Mouse (Mus musculus) heart, postnatal 25 days (tissue): Measurements from ENCODE around the gene Lag3. TPM values are rescaled to one million over a fixed set of nuclear protein-coding genes. Genes with fewer than 3 reads are reported as not detected.
A peak's percentile ranks its signal among the peaks of the same experiment; 100 is the strongest.

ENCODE experiments used
- DNase-seq: peaks from one replicate; pipeline ENCODE4 v3.0.0; 2022; ENCODE audit warnings: low spot score
- intact Hi-C: fragments of 180-260 bp; cut with DNase I; formaldehyde crosslinking; loops from one replicate; pipeline ENCODE4 v1.15.1; 2025
- total RNA-seq, 2 experiments: library from RNA; stranded (reverse); gene quantifications; 2 replicates each; pipeline ENCODE4 v1.2.3; 2021

The Lag3 gene
- total RNA-seq, 2 experiments from 2014 or later, result 0.34 to 0.83 TPM

- no peak for DNase-seq
- intact Hi-C loops, result loop anchor here (2.0 kb wide), 1 partner anchor 39 kb away; no protein-coding TSS in a partner anchor
These were observed 47.7 kb downstream of the Lag3 start, which contains the start of gene Gpr162 for GRCm38 (mm10) chr6:124863658-124864298. Gene Gpr162, minus strand, starts transcription at chr6:124863983.

GRCm38 (mm10) chr6:124863125-124863657, 48.3 kb downstream of the Lag3 start:
- no peak for DNase-seq
- intact Hi-C loops, result loop anchor here (2.0 kb wide), 1 partner anchor 40 kb away; no protein-coding TSS in a partner anchor

GRCm38 (mm10) chr6:124862406-124863124, 48.9 kb downstream of the Lag3 start:
- DNase-seq, result no peak
- intact Hi-C loops, result loop anchor here (2.0 kb wide), 1 partner anchor 40 kb away; no protein-coding TSS in a partner anchor

GRCm38 (mm10) chr6:124861802-124862201, 49.7 kb downstream of the Lag3 start:
- intact Hi-C loops, result loop anchor here (2.0 kb wide), 1 partner anchor 41 kb away; no protein-coding TSS in a partner anchor
- DNase-seq, result no peak

GRCm38 (mm10) chr6:124861266-124861665, 50.2 kb downstream of the Lag3 start:
- DNase-seq, result no peak
- intact Hi-C loops, result no loop called here

- DNase-seq, result no peak
- intact Hi-C loops, result no loop called here
These were observed 51.0 kb downstream of the Lag3 start for GRCm38 (mm10) chr6:124860511-124860910.

GRCm38 (mm10) chr6:124859725-124860124, 51.8 kb downstream of the Lag3 start:
- intact Hi-C loops, result no loop called here
- DNase-seq, result peak; percentile 64

GRCm38 (mm10) chr6:124858561-124859318, 52.8 kb downstream of the Lag3 start:
- intact Hi-C loops, result no loop called here

GRCm38 (mm10) chr6:124857840-124858530, 53.5 kb downstream of the Lag3 start:
- no peak for DNase-seq
- intact Hi-C loops, result no loop called here

More at GRCm38 (mm10) chr6:124858561-124859318, 52.8 kb downstream of the Lag3 start:
- DNase-seq, result no peak

GRCm38 (mm10) chr6:124856916-124857839, 54.3 kb downstream of the Lag3 start, which contains the start of gene P3h3:
Gene P3h3, minus strand, starts transcription at chr6:124857752.
- peak; percentile 74 for DNase-seq
- intact Hi-C loops, result no loop called here

- intact Hi-C loops, result no loop called here
- DNase-seq, result no peak
These were observed 55.2 kb downstream of the Lag3 start for GRCm38 (mm10) chr6:124856321-124856720.

GRCm38 (mm10) chr6:124854647-124855046, 56.9 kb downstream of the Lag3 start:
- intact Hi-C loops, result no loop called here
- DNase-seq, result no peak

Other genes starting within 250 kb of the Lag3 start
- gene Lpcat3, start 248.7 kb downstream of the Lag3 start, total RNA-seq, result 10 to 100 TPM; 39.6 to 43.9 TPM
- gene Emg1, start 199.5 kb downstream of the Lag3 start, total RNA-seq, result 10 to 100 TPM; 72.5 to 75.1 TPM
- gene Phb2, start 199.4 kb downstream of the Lag3 start, total RNA-seq, result 100 to 1,000 TPM; 322 to 323 TPM
- 1 to 10 TPM; 4.7 TPM for gene Ptpn6, start 173.0 kb downstream of the Lag3 start, total RNA-seq
- 100 to 1,000 TPM; 274 to 277 TPM for gene Grcc10, start 170.3 kb downstream of the Lag3 start, total RNA-seq
- 1 to 10 TPM in 1 of 2 experiments, not detected in 1; 3.8 TPM for gene Gm45234, start 155.7 kb downstream of the Lag3 start, total RNA-seq
- gene Atn1, start 155.2 kb downstream of the Lag3 start, total RNA-seq, result 10 to 100 TPM; 37.0 to 39.7 TPM
- gene Eno2, start 142.0 kb downstream of the Lag3 start, total RNA-seq, result 1 to 10 TPM; 1.9 to 3.3 TPM
- not detected for gene Lrrc23, start 132.0 kb downstream of the Lag3 start, total RNA-seq
- 1 to 10 TPM; 2.9 to 3.3 TPM for gene Spsb2, start 103.0 kb downstream of the Lag3 start, total RNA-seq
- gene Tpi1, start 97.4 kb downstream of the Lag3 start, total RNA-seq, result 100 to 1,000 TPM; 837 to 904 TPM
- gene Usp5, start 82.2 kb downstream of the Lag3 start, total RNA-seq, result 10 to 100 TPM; 73.7 to 75.3 TPM
- gene Cdca3, start 82.2 kb downstream of the Lag3 start, total RNA-seq, result 1 to 10 TPM in 1 of 2 experiments, under 1 TPM in 1; 0.91 to 1.6 TPM
- gene Gnb3, start 71.4 kb downstream of the Lag3 start, total RNA-seq, result 1 to 10 TPM; 3.0 to 3.2 TPM
- gene P3h3, start 54.0 kb downstream of the Lag3 start, total RNA-seq, result 10 to 100 TPM; 12.3 to 13.5 TPM
- 1 to 10 TPM in 1 of 2 experiments, under 1 TPM in 1; 0.62 to 1.0 TPM for gene Gpr162, start 47.7 kb downstream of the Lag3 start, total RNA-seq
- gene Cd4, start 23.5 kb downstream of the Lag3 start, total RNA-seq, result 1 to 10 TPM in 1 of 2 experiments, under 1 TPM in 1; 0.73 to 1.3 TPM
- 100 to 1,000 TPM; 235 to 245 TPM for gene Ptms, start 8.4 kb upstream of the Lag3 start, total RNA-seq
- 100 to 1,000 TPM; 205 to 207 TPM for gene Mlf2, start 19.7 kb upstream of the Lag3 start, total RNA-seq
- gene Cops7a, start 53.8 kb upstream of the Lag3 start, total RNA-seq, result 10 to 100 TPM; 85.8 to 88.6 TPM
- gene Pianp, start 85.0 kb upstream of the Lag3 start, total RNA-seq, result 1 to 10 TPM in 1 of 2 experiments, under 1 TPM in 1; 0.49 to 1.1 TPM
- 10 to 100 TPM; 19.2 to 22.0 TPM for gene Zfp384, start 97.4 kb upstream of the Lag3 start, total RNA-seq
- 10 to 100 TPM; 35.0 to 35.6 TPM for gene Ing4, start 128.1 kb upstream of the Lag3 start, total RNA-seq
- gene Acrbp, start 138.0 kb upstream of the Lag3 start, total RNA-seq, result 1 to 10 TPM; 2.5 to 4.1 TPM
- gene Lpar5, start 156.2 kb upstream of the Lag3 start, total RNA-seq, result not detected
- 100 to 1,000 TPM; 111 to 116 TPM for gene Chd4, start 184.3 kb upstream of the Lag3 start, total RNA-seq
- 10 to 100 TPM; 19.4 to 20.0 TPM for gene Nop2, start 220.2 kb upstream of the Lag3 start, total RNA-seq
- 10 to 100 TPM in 1 of 2 experiments, 1 to 10 TPM in 1; 7.1 to 12.0 TPM for gene Iffo1, start 233.5 kb upstream of the Lag3 start, total RNA-seq